Mouse (Mus musculus) retina, embryonic 14.5 days (tissue): ENCODE data around the gene Wdr46.
"Not testable (repeated sequence)": the region's sequence is repeated elsewhere in the genome, so short reads cannot be mapped to it uniquely, and the experiment has no call there.

Experiments
- DNase-seq: peaks from one replicate; pipeline ENCODE4 v3.0.0-alpha.2; 2015; ENCODE audit warnings: low spot score

Wdr46 gene

DNA sequence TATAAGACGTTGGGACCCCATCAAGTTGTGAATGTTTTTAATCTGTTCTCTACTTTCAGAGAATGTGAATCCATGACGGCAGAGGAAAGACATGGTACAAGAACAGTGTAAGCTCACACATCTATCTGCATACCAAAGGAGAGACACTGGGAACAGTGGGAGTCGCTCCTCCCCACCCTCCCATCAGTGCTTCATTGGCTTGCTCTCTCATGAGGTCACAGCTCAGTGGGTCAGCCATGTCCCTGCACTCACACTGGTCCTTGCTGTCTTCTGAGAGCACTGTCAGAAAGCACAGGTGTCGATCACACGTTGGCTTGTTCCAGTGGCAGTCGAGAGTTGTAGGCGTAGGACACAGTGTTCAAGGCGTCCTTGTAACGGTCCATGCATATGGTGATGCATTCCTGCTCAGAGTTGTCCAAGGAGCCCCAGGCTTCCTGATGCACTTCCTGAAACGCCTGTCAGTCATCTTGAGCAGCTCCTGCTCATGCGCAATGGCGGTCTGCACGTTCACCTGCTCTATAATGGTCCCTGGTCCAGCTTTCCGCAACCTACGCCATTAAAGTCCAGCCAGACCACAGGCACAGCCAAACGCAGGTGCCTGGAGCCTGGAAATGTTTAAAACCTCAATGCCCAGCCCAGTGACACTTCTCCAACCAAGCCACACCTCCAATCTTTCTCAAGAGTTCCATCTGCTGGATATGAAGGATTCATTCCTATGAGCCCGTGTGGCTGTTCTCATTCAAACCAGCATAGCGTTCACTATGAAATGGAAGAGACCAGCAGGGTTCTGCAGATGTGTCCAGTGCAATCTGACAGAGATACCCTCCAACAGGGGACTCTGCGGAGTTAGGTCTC, 39.9 kb downstream of the Wdr46 start:
- DNase-seq, result no peak

DNA sequence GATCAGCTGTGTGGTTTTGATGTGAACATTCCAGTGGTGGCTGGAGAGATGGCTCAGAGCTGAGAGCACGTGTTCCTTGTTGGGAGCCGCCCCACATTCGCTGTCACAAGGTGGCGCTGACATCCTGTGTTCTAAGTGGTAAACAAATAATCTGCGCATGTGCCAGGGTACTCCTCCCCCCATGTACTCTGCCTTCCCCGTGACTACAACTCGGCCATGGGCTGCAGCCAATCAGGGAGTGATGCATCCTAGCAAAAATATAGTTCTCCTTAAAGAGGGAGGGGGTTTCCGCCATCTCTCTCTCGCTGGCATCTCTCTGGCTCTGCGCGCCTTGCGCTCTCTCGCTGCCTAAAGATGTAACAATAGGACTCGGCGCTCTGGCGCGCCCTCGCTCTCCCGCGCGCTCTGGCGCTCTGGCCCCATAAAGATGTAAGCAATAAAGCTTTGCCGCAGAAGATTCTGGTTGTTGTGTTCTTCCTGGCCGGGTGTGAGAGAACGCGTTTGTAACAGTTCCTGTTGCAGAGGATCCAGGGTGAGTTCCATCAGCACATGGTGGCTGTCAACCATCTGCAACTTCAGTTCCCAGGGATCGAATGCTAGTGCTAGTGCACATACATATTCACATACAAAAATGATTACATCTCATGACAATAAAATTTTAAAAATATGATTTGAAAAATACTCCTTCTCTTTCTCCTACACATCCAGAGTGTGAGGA, 40.9 kb downstream of the Wdr46 start:
- DNase-seq, result not testable (repeated sequence)

DNA sequence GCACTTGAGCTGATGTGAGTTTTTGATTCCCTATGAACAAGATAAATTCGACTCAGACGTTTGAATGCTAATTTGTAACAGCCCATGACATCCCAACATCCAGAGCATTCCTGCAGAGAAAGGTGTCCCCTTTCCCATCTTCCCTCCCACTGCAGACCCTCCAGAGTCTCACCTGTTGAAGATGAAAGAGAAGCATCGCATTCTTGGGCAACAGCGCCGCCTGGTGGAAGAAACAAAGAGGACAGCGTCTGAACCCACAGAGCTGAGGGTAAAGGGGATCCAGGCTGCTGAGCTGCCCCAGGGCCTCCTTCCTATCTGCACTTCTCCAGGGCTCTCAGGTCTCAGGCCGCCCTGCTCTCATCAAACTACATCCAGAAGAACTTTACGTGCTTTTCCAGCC, 41.7 kb downstream of the Wdr46 start:
- peak; percentile 26 for DNase-seq

DNA sequence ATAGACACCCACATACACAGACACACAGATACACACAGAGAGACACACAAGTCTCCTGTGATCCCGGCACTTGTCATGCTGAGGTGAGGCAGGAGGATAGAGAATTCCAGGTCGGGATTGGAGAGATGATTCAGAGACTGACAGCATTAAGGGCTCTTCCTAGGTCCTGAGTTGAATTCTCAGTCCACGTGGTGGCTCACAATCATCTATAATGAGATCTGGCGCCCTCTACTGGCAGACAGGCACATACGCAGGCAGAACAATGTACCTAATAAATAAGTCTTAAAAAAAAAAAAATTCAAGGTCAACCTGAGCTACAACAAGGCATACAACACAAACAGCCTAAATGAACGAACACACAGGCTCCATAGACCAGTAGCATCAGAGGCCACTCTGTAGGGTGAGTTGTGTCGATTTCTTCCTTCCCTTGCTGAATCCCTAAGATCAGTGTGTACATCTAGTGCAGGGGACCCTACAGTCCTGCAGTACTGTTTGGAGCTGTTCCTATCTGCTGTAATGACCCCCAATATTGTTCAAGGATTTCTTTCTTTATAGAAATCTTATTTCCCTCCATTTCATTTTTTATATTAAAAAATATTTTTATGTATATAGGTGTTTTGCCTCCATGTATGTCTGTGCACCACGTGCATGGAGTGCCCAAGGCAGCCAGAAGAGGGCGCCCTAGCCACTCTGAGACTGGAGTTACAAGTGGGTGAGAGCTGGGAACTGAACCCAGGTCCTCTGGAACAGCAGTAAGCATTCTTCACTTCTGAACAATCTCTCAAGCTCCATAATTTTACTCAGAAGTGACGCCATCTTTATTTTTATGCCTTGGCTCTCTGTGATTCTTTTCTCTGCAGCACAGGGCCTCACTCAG, 51.6 kb downstream of the Wdr46 start:
- peak; percentile 76 for DNase-seq

DNA sequence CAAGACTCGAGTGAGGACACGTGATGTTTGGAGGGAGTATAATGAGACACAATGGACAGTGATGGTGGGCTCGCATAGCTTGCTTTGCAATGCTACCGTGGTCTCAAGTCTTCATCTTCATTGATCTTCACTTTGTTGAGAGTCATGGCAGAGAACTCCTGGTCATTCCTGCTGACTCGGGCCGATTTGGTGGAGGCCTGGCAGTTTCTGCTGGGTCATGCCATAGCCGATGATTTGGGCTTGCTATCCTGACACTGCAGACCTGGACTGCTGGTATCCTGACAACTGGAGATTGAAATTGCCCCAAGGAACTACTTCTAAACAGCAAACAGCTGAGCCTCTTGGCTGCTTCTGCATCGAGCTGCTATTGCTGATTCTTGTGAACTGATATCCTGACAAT, 54.5 kb downstream of the Wdr46 start:
- no peak for DNase-seq

DNA sequence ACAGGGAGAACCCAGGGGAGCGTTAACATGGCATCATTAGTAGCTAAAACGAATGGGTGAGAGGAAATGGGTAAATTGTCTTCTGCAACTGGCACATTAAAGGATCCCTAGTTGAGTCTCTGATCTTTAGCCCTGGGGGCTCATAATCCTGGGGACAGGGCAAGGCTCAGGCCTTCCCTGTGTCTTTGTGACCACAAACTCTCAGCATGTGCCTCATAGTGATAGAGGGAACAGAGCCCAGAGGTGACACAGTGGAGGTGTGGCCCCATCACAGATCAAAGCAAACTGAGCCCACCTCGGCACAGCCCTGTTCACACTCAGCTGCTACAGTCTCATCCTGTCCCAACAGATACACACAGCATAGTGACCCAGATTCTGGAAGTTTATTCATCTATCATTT, 55.2 kb downstream of the Wdr46 start:
- DNase-seq, result no peak

DNA sequence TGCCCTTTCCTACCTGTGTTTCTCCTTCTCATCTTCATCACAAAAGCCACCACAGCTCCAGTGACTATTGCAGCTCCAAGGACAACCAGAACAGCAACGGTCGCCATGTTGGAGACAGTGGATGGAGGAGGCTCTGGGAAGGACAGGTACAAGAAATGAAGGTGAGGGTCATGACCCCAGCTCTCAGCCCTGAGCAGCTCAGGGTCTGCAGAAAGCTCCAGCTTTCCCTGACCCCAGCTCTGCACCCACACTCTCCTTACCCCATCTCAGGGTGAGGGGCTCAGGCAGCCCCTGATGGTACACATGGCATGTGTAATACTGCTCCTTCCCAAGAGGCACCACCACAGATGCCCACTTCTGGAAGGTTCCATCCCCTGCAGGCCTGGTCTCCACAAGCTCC, 56.6 kb downstream of the Wdr46 start:
- not testable (repeated sequence) for DNase-seq

DNA sequence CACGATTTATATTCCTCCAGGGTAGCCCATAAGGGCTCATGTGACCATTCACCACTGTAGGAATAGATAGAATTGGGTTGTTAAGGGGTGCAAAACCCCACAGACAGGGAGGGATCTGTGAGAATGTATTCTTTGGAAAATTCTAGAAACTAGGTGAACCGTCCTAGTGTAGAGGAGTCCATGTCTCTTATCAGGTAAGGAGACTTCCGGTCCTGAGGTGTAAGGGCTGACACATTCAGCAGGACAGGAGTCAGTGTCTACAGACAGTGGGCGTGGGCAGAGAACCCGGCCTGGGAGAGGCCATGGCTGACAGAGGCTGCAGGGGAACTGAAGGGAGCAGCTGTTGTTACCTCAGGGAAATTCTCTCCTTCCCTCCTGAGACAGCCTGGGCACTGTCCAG, 58.2 kb downstream of the Wdr46 start:
- DNase-seq, result not testable (repeated sequence)
